ENCODE assay signal across 32 mouse cellular contexts in the genomic region with DNA sequence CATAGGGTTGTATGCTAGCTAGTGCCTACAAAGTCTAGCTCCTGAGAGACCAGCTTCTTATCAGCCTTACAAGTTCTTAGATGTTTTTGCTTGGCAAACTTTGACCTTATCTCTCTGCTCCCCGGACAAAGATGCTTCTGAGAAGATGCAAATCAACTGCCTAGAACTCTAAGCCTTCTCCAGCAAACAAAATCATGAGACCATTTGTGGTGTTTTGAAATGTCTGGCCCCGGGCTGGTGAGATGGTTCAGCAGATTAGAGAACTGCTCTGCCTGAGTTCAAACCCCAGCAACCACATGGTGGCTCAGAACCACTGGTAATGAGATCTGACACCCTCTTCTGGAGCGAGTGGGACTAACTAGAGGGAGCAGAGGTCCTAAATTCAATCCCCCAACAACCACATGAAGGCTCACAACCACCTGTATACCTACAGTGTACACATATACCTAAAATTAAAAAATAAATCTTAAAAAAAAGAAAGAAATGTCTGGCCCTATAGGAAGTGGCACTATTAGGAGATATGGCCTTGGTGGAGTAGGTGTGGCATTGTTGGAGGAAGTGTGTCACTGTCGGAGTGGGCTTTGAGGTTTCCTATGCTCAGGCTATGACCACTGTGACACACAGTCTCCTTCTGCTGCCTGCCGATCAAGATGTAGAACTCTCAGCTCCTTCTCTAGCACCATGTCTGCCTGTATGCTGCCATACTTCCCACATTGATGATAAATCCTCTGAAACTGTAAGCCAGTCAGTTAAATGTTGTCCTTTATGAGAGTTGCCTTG. TPM values are rescaled to one million over a fixed set of nuclear protein-coding genes. Genes with fewer than 3 reads are reported as not detected.
DNase-seq lines count a peak whose midpoint lies in the region; ATAC-seq and TF ChIP-seq lines count a peak whose summit lies in the region.
"Had no signal": no experiment of that assay in that cellular context is flagged by ENCODE, and none has a peak within 500 bp of the region (broad histone marks: within the 10 kb centered on the region; RNA-seq: fewer than 3 reads in every experiment).

No protein-coding gene starts in this region.

- no peaks in the 10 kb centered on the region for H3K9me3 ChIP-seq in liver, embryonic 15.5 days (replicated peaks)
- H3K9me3 ChIP-seq: embryonic facial prominence, embryonic 12.5 days; heart, embryonic 12.5 days; hindbrain, embryonic 10.5 days; hindbrain, embryonic 15.5 days; intestine, embryonic 15.5 days; lung, embryonic 15.5 days; midbrain, embryonic 12.5 days; neural tube, embryonic 12.5 days had no signal

- no peak for TF ChIP-seq POLR2A in kidney, adult 2 months (IDR thresholded peaks at IDR 0.05; ENCODE audit: low read depth, low read length)

- H3K9ac ChIP-seq in liver, embryonic 15.5 days, result no peak overlapping the region
- H3K9ac ChIP-seq: embryonic facial prominence, embryonic 12.5 days; heart, embryonic 12.5 days; hindbrain, embryonic 15.5 days; intestine, embryonic 15.5 days; lung, embryonic 15.5 days; midbrain, embryonic 12.5 days; neural tube, embryonic 12.5 days had no signal

- H3K4me2 ChIP-seq in liver, embryonic 15.5 days, result no peak overlapping the region
- H3K4me2 ChIP-seq: embryonic facial prominence, embryonic 12.5 days; heart, embryonic 12.5 days; hindbrain, embryonic 15.5 days; intestine, embryonic 15.5 days; lung, embryonic 15.5 days; midbrain, embryonic 12.5 days; neural tube, embryonic 12.5 days had no signal

- H3K27ac ChIP-seq in liver, embryonic 15.5 days (replicated peaks), result peak overlapping the region; percentile 65; the same call in 1 of the 2 replicates
- H3K27ac ChIP-seq in kidney, adult 2 months (ENCODE audit: insufficient read depth, low read depth, low read length), result no peak overlapping the region
- no peak overlapping the region for H3K27ac ChIP-seq in layer of hippocampus, adult 2 months
- H3K27ac ChIP-seq: embryonic facial prominence, embryonic 12.5 days; gastrocnemius, adult 2 months; heart, adult 2 months; hindbrain, embryonic 10.5 days; hindbrain, embryonic 15.5 days; intestine, embryonic 15.5 days; lung, embryonic 15.5 days; midbrain, embryonic 12.5 days; neural tube, embryonic 12.5 days had no signal

- 9% methylated on average over 5 of the region's 5 CpGs for WGBS in liver, embryonic 15.5 days (ENCODE audit: insufficient replicate concordance)
- WGBS in kidney, adult 2 months, result 61% methylated on average over 5 of the region's 5 CpGs

- peak; percentile 95 for DNase-seq in 416B (ENCODE audit: low read depth)
- DNase-seq in CD4-positive, CD25-positive, alpha-beta regulatory T cell, adult 2 months (ENCODE audit: low read depth, low spot score), result peak; percentile 29
- DNase-seq in heart, postnatal 36 days, result no peak
- DNase-seq in kidney, adult 2 months, result no peak
- no peak for DNase-seq in layer of hippocampus, adult 2 months (ENCODE audit: low spot score in 2 of 2)
- DNase-seq: adrenal gland, postnatal 10 days; B cell, adult 2 months; cerebellum, adult 8-10 months; cerebellum, postnatal 25 days; embryo, embryonic 11 days; gastrocnemius, adult 2 months; gastrocnemius, postnatal 36 days; heart, adult 2 months; kidney, adult 9 months; kidney, postnatal 10 days; layer of hippocampus, adult 9-11 months; right cerebral cortex, postnatal 4 days; thymus, adult 2 months; thymus, postnatal 4 days had no signal

- H3K4me1 ChIP-seq in liver, embryonic 15.5 days (replicated peaks), result peaks cover 43% of the 10 kb centered on the region
- H3K4me1 ChIP-seq in kidney, adult 2 months (ENCODE audit: control insufficient read depth, insufficient read depth, low read length), result peaks cover 2% of the 10 kb centered on the region; the same call in 1 of the 2 replicates
- H3K4me1 ChIP-seq: embryonic facial prominence, embryonic 12.5 days; intestine, embryonic 15.5 days had no signal

- H3K4me3 ChIP-seq in liver, embryonic 15.5 days (replicated peaks), result no peak overlapping the region
- no peak overlapping the region for H3K4me3 ChIP-seq in kidney, adult 2 months (ENCODE audit: insufficient read depth, low read depth, low read length)
- no peak overlapping the region for H3K4me3 ChIP-seq in layer of hippocampus, adult 2 months
- H3K4me3 ChIP-seq: embryonic facial prominence, embryonic 12.5 days; gastrocnemius, adult 2 months; heart, adult 2 months; heart, embryonic 12.5 days; hindbrain, embryonic 10.5 days; hindbrain, embryonic 15.5 days; intestine, embryonic 15.5 days; lung, embryonic 15.5 days; megakaryocyte, embryonic 14.5 days; midbrain, embryonic 12.5 days; myocyte; neural tube, embryonic 12.5 days had no signal

- peaks cover 35% of the 10 kb centered on the region for H3K27me3 ChIP-seq in liver, embryonic 15.5 days
- H3K27me3 ChIP-seq in kidney, adult 2 months (replicated peaks; ENCODE audit: control insufficient read depth, insufficient read depth, low read length), result no peaks in the 10 kb centered on the region
- H3K27me3 ChIP-seq: embryonic facial prominence, embryonic 12.5 days; heart, embryonic 12.5 days; hindbrain, embryonic 15.5 days; intestine, embryonic 15.5 days; lung, embryonic 15.5 days; midbrain, embryonic 12.5 days; neural tube, embryonic 12.5 days had no signal

- no peaks in the 10 kb centered on the region for H3K36me3 ChIP-seq in liver, embryonic 15.5 days (replicated peaks)
- H3K36me3 ChIP-seq in kidney, adult 2 months (ENCODE audit: control insufficient read depth, insufficient read depth, low read length), result no peaks in the 10 kb centered on the region
- H3K36me3 ChIP-seq: embryonic facial prominence, embryonic 12.5 days; heart, embryonic 12.5 days; hindbrain, embryonic 10.5 days; hindbrain, embryonic 15.5 days; intestine, embryonic 15.5 days; lung, embryonic 15.5 days; midbrain, embryonic 12.5 days; neural tube, embryonic 12.5 days had no signal

- intact Hi-C loops in heart, postnatal 36 days (cut with DNase I), result no loop called here

- TF ChIP-seq CTCF in kidney, adult 2 months (conservative IDR thresholded peaks at IDR 0.05; ENCODE audit: insufficient read depth, insufficient read length, low read depth, low read length), result no peak
- TF ChIP-seq CTCF in layer of hippocampus, adult 2 months (conservative IDR thresholded peaks at IDR 0.05), result no peak

- ATAC-seq in activated CD4-positive, CD25-positive, alpha-beta regulatory T cell, adult 4 months, result peak; percentile 70
- ATAC-seq in liver, embryonic 15.5 days (ENCODE audit: insufficient read depth), result no peak
- ATAC-seq: forebrain, embryonic 16.5 days; intestine, embryonic 15.5 days had no signal

RNA-seq across cellular contexts. Expression of gene Suox, which starts 10.2 kb away (rescaled TPM):
- 10 to 100 TPM; 15.3 to 17.9 TPM for polyA plus RNA-seq in activated CD4-positive, CD25-positive, alpha-beta regulatory T cell, adult 4 months (2017; shearing (Covaris generic))
- 14.3 and 14.7 TPM in 2 replicates for polyA plus RNA-seq in liver, embryonic 15.5 days (2015; fragmentation: Nextera tagmentation; extraction: Ambion mirVana)
- 10 to 100 TPM; 23.7 to 27.0 TPM for total RNA-seq in heart, postnatal 36 days (2021)
- 76.3 and 84.1 TPM in 2 replicates for polyA plus RNA-seq in kidney, adult 2 months (2012; rRNA removed)
- total RNA-seq in layer of hippocampus, adult 2 months (2021), result 10 to 100 TPM; 12.5 to 12.6 TPM

RNA-seq across cellular contexts. Expression of gene Ikzf4, which starts 17.8 kb away (rescaled TPM):
- polyA plus RNA-seq in activated CD4-positive, CD25-positive, alpha-beta regulatory T cell, adult 4 months (2017; shearing (Covaris generic)), result 100 to 1,000 TPM; 103 to 107 TPM
- polyA plus RNA-seq in liver, embryonic 15.5 days (2015; fragmentation: Nextera tagmentation; extraction: Ambion mirVana), result 0.12 TPM in 2 replicates
- total RNA-seq in heart, postnatal 36 days (2021), result under 1 TPM; 0.62 to 0.69 TPM
- polyA plus RNA-seq in kidney, adult 2 months (2012; rRNA removed), result 2.9 and 3.2 TPM in 2 replicates
- 10 to 100 TPM; 16.7 to 18.7 TPM for total RNA-seq in layer of hippocampus, adult 2 months (2021)

RNA-seq across cellular contexts. Expression of gene Rab5b, which starts 32.4 kb away (rescaled TPM):
- 10 to 100 TPM; 50.7 to 59.5 TPM for polyA plus RNA-seq in activated CD4-positive, CD25-positive, alpha-beta regulatory T cell, adult 4 months (2017; shearing (Covaris generic))
- polyA plus RNA-seq in liver, embryonic 15.5 days (2015; fragmentation: Nextera tagmentation; extraction: Ambion mirVana), result 33.5 and 36.7 TPM in 2 replicates
- 10 to 100 TPM; 80.8 to 81.1 TPM for total RNA-seq in heart, postnatal 36 days (2021)
- 101 and 111 TPM in 2 replicates for polyA plus RNA-seq in kidney, adult 2 months (2012; rRNA removed)
- 100 to 1,000 TPM; 126 to 134 TPM for total RNA-seq in layer of hippocampus, adult 2 months (2021)

RNA-seq across cellular contexts. Expression of gene Rps26, which starts 37.1 kb away (rescaled TPM):
- 1,000 to 10,000 TPM; 1,759 to 1,796 TPM for polyA plus RNA-seq in activated CD4-positive, CD25-positive, alpha-beta regulatory T cell, adult 4 months (2017; shearing (Covaris generic))
- 296 and 352 TPM in 2 replicates for polyA plus RNA-seq in liver, embryonic 15.5 days (2015; fragmentation: Nextera tagmentation; extraction: Ambion mirVana)
- total RNA-seq in heart, postnatal 36 days (2021), result 100 to 1,000 TPM; 246 to 289 TPM
- polyA plus RNA-seq in kidney, adult 2 months (2012; rRNA removed), result 520 and 798 TPM in 2 replicates
- total RNA-seq in layer of hippocampus, adult 2 months (2021), result 100 to 1,000 TPM; 283 to 303 TPM

RNA-seq across cellular contexts. Expression of gene Pmel, which starts 40.4 kb away (rescaled TPM):
- polyA plus RNA-seq in activated CD4-positive, CD25-positive, alpha-beta regulatory T cell, adult 4 months (2017; shearing (Covaris generic)), result 1 to 10 TPM; 2.6 to 5.7 TPM
- 0.60 and 0.68 TPM in 2 replicates for polyA plus RNA-seq in liver, embryonic 15.5 days (2015; fragmentation: Nextera tagmentation; extraction: Ambion mirVana)
- under 1 TPM; 0.46 to 0.50 TPM for total RNA-seq in heart, postnatal 36 days (2021)
- 0.61 and 1.0 TPM in 2 replicates for polyA plus RNA-seq in kidney, adult 2 months (2012; rRNA removed)
- total RNA-seq in layer of hippocampus, adult 2 months (2021), result under 1 TPM; 0.33 to 0.34 TPM
- total RNA-seq: gastrocnemius, adult 2 months had no signal

Comparison
In these comparisons a context has a peak if more than half of its experiments do, and no peak if none do; other contexts are left out.
1. DNase-seq: peak in 416B (single experiment) and CD4-positive, CD25-positive, alpha-beta regulatory T cell, adult 2 months (single experiment); none in heart, postnatal 36 days (0 of 2), kidney, adult 2 months (single experiment) and layer of hippocampus, adult 2 months (0 of 2).
2. RNA of gene Ikzf4, which starts 17.8 kb away (polyA plus RNA-seq): 103 to 107 TPM in activated CD4-positive, CD25-positive, alpha-beta regulatory T cell, adult 4 months; 2.9 to 3.2 TPM in kidney, adult 2 months and 0.12 TPM in liver, embryonic 15.5 days; every median in the first group is over 10 times any median in the second.